Mouse (Mus musculus) Muller cell, postnatal 12 days (primary cell): ENCODE measurements at regions not wholly inside any gene's neighbourhood (a gene's known extent, or its start where the extent isn't known, plus 50 kb on each side); places are given as distances from the start of the nearest gene placed in this dataset.
A peak's percentile ranks its signal among the peaks of the same experiment; 100 is the strongest.

Experiments
- DNase-seq: peaks from one replicate; pipeline ENCODE4 v3.0.0-alpha.2; 2015; ENCODE audit errors: inconsistent ontology term

DNA sequence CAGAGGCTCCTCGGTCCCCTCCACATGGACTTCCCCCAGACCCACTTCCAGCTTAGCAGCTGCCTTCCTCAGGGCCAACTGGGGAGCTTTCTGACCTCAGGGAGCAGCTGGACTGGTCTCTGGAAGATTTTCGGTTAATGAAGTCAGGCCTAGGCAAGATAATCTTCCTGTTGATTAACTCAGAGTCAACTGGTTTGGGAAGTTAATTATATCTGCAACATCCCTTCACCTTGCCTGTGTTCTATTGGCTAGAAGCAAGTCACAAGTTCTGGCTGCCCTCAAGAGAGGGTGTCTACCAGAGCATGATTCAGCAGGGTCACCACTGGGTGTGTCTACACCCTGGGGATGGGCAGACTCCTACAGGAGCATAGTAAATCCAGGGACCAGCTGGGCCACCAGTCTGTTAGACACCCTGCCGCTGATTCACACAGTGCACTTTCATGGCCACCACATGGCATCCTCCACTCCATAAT, 53.9 kb upstream of the Maml3 start:
- no peak for DNase-seq

DNA sequence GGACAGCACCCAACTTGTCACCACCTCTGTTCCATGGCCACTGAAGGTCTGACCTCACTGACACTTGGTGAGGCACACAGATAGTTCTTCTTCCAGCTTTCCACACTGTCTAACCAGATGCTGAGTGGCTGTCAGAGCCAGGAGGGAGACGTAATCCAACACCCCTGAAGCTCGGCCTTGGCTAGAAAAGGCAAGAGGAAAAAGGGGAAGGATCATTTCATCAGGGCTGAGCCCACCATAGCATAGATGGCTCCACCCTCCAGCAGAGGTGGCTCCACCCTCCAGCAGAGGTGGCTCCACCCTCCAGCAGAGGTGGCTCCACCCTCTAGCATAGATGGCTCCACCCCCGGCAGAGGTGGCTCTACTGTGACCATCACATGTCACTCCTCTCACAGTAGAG, 56.8 kb upstream of the Maml3 start:
- no peak for DNase-seq

DNA sequence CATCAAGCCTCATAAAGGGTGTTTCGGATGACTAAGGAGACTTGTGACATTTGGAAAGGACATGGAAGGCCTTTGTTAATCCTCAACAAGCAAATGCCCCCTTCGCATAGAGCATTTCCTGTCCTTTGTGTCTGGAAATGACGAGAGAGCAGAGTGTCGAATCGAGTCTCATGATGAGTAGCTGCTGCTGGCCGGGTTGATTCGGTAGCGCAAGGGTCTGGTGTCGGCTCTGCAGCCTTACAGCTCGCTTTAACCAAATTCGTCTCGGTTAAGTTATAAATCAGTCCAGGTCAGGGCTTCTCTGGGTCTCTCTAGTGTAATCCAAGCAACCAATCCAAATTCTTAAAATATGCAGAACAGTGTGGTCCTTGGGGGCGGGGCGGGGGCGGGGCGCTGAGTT, 59.1 kb upstream of the Maml3 start:
- DNase-seq, result no peak

DNA sequence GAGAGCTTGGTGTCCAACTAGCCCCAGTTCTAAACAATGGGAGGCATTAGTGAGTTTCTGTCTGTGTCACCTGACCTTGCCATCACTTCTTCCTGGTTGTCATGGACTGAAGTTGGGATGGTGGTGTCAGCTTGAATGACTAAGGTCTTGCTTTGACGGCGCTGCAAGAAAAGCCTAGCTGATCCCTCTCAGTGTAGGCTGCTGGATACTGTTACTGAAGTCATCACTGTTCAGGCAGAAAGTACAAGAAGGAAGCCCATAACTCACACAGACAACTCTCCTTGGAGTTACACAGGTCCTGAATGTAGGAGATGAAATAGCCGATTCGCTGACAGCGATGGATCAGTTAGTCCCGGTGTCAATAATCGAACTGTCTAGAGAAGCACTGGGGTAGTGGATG, 62.5 kb upstream of the Maml3 start:
- DNase-seq, result no peak

DNA sequence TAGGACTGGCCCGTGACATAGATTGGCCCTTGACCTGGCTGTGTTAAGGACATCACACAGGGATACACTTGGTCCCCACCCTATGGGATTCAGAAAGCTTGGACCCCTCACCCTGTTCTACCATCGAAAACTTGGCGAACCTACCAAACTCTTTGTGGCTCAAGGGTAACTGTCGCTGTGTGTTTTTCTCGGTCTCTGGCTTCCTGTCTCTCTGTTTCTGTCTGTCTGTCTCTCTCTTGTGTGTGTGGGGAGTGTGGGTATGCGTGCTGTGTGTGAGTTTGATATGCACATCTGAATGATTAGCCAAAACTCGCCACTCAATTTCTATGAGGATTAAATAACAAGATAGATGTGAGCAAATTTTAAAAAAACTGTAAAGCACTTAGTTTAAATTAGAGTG, 66.0 kb upstream of the Maml3 start:
- no peak for DNase-seq

DNA sequence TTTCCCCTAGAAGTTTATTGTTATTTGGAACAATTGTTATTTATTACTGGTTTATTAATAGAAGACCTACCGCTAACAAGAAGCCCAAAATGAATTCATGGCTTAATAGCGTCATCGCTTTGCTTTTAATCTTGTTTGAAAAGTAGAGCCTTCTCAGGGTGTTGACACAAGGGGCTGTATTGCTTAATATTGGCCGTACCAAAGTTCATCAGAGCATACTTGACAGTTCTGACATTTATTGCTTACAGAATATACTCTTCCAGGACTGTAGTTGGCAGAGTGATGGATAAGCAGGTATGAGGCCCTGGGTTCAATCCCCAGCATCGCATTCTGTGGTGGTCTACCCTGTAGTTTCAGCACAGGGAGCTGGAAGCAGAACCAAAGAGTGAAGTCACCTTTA, 66.4 kb upstream of the Maml3 start:
- DNase-seq, result no peak

DNA sequence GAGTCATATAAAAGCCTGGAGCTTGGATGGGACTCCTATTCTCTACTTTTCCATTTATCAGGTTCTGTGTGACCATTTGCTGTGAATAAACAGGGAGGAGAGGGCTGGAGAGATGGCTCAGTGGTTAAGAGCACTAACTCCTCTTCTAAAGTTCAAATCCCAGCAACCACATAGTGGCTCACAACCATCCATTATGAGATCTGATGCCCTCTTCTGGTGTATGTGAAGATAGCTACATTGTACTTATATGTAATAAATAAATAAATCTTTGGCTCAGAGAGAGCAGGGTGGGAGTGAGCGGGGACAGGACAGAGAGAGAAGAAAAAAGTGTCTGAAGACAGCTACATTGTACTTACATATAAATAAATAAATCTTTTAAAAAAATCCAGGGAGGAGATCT, 68.6 kb upstream of the Maml3 start:
- DNase-seq, result no peak

DNA sequence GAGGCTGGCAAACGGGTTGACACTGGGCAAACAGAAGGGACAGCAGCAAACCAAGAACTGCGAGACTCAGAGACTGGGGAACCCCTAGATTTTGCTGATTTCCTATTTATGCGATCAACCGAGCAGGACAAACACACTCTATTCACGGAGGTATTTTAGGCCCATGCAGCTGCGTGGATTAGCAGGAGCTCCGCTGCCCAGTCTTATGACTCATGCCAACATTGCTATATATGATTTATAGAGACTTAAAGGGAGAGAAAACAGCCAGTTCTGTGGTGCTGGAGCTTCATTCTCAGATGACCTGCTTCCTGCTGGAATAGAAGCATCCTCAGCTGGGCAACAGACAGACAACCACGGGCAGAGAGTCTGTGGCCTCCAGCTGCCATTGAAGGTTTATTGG, 71.2 kb upstream of the Maml3 start:
- no peak for DNase-seq

DNA sequence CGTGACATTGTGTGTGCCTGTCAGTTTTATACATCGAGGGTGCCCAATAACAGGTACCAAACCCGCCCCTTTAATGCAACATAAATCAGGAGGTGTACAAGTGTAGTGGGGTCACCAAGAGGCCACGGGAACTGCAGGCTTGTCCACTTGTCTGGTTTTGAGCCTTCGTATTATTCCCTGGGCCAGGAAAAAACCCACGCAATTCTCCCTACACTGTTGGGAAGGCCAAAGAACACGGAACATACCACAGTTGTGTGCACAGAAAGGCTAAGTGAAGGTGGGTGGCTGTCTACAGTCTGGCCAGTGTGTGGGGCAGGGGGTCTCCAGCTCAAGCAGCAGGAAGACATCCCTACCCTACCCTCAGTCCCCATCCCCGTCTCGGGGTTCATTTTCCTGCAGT, 74.0 kb upstream of the Maml3 start:
- no peak for DNase-seq

DNA sequence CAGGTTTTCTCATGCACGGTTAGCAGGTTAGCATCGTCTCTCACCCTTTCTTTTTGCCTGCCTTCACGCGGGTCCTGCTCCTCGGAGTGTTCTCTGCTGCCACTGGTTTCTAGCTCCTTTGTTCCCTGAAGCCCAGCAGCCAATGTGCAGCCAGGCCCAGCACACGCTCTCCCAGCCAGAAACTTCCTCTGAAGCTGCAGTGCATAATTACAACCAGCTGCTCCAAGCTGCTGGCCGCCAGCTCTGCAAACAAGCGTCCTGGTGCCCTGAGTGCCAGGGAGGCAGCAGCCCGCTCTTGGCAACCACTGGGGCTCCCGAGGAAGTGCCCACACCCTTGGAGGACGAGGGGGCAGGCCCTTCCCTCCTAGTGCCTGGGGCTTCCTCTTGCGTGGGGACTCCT, 74.8 kb upstream of the Maml3 start:
- peak; percentile 89 for DNase-seq

DNA sequence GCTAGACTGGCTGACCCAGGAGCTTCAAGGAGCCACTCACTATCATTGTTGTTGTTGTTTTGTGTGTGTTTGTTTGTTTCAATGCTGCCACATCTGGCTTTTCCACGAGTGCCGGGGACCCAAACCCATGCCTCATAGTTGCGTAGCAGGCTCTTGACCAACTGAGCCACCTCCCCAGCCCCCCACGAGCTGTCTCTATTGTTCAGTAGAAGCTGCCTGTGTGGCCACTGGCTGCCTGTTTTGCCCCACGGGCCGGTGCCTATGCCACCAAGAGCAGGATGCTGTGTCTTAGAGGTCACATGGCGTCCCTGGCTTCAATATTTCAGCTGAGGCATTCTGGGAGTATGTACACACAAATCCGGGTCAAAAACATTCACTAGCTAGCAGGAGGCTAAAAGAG, 75.4 kb upstream of the Maml3 start:
- no peak for DNase-seq

DNA sequence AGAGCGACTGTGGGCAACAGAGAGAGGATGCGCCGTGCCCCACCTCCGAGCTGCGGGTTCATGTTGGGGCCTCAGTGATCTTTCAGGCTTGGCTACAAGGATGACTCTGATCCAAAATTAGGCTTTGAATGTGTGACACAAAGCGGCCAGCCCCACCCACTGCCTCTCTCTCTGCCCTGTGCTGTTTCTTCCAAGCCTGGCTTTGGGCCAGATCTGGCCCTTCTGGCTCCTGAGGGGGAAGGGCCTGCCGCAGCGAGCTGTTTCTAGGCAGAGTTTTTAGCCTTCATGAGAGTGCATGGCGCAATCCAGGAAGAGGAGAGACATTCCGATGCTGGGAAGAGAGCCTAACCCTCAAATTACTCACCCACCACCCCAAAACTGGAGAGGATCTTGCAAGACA, 75.9 kb upstream of the Maml3 start:
- DNase-seq, result peak; percentile 95

DNA sequence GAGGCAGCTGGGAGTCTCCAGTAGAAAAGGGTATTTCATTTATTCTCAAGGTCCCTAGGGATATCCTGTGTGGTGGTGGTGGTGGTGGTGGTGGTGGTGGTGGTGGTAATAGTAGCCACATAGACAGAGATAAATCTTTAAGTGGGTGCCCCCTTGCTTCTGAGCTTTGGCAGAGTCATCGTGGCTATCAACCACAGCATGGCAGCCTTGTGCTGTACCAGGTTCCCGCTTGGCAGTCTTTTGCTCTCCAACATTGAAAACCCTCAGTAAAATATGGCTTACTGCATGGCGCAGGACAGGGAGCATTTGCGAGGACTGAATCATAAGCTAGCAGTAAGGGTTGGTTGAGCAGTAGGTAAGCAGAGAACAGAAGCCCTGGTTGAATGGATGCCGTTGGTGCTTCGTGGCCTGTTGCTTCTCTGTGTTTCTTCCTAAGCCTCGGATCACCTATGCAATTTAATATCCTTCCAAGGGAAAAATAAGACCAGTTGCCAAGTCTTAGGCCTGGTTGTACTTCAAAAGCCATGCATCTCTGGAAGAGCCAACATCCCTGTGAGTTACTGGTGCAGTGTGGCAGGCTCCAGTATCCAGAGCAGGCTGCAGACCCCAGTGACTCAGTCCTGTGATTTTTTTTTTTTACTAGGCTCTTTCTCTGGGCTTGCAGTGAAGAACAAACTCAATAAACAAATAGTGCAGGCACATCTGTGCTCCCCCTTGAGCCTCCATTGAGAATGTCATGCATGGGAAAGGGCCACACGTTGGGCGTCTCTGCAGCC, 76.6 kb upstream of the Maml3 start:
- DNase-seq, result no peak

DNA sequence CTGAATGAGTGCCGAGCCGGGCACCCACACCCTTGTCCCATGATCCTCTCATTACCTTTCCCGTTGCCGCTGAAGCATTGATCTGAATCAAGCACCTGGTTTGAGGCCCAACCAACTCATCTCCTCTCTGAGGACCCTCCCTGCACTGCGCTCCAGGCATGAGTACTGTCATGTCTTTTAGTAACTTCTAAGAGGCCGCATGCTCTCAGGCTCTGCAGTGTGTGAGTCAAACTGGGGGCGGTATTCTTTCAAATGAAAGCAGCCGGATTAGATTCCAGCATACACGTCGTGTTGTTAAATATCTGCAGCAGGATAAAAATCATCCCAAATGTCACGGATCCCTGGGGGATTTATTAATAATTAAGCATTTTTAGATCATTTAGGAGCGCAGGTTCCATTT, 79.4 kb upstream of the Maml3 start:
- no peak for DNase-seq

DNA sequence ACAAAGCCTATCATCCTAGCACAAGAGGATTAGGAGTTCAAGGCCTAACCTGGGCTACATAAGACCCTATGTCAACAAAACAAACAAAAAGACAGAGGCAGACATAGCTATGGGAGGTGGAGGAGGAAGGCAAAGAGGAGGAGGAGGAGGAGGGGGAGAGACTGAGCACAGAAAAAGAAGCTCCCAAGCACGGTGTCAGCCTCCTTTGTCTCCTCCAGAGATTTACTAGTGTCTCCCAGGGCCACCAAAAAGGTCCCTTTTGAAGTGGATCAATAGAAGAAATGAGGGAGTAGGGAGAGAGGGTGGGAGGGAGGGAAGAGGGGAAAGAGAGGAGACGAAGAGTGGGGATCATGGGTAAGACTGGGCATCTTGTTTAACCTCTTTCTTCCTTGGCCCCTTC, 80.5 kb upstream of the Maml3 start:
- no peak for DNase-seq

DNA sequence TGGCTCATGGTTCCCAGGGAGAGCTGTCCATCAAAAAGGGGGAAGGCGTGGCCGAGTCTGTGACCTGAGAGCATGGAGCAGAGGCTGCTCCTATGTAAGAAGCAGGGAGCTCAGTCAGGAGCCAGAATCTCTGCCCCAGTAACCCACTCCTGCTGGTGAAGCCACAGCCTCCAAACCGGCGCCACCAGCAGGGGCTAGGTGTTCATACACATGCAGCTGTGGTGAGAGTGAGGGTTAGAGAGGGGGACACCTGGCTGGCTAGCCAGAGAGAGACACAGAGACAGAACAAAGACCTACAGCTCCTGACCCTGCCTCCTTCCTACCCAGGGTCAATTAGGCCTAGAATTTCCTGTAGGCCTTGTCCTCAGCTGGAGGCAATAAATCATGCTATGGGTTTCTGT, 80.7 kb upstream of the Foxo1 start:
- no peak for DNase-seq

DNA sequence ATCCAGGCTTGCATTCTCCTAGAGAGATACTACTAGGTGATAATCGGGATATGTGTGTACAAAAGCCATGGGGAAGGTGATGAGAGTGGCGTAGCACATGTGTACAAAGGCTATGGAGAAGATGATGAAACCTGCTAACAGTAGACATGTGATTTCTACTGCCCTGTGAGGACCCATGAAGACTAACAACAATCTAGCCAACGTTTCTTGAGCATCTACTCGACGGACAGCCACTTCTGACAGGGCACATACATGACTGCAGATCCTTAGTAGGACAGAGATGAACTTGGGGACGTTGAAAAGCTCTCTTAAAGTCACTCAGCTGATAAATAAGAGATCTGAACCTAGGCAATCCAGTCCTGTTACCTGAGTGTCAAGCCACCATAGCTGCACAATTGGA, 79.8 kb upstream of the Foxo1 start:
- DNase-seq, result no peak

DNA sequence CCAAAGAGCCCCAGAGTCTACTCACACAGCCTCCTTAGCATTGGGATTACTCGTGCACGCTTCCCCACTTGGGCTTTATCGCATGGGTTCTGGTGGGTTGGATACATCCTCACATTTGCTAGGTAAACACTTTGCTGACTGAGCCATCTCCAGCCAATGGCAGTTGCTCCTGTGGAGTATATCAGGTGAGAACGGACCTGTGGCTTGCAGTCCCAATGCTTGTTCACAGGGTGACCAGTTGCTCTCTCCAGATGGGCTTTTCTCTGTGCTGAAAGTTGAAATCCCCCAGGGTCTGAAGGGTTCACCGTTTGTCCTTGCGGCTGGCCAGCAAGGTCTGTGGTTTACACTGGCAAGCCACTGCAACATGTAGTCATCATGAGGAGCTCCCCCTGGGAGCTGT, 79.1 kb upstream of the Foxo1 start:
- no peak for DNase-seq

DNA sequence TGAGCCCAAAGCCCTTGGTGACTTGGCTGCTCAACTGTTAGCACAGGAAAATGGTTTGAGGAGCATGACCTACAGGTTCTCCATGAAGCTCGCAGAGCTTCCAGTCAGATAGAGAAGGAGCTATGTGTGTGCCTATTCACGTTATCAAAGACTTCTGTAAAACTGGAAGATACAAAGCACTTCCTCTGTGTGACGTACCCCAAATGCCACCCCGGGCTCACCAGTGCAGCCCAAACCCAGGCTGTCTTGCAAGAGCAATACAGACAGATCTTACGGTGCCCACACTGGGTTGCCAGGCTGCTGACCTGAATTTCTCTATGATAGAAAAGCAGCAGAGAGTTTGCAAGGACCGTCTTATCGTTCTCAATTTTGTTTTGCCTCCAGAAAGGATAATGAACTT, 78.1 kb upstream of the Foxo1 start:
- DNase-seq, result no peak

DNA sequence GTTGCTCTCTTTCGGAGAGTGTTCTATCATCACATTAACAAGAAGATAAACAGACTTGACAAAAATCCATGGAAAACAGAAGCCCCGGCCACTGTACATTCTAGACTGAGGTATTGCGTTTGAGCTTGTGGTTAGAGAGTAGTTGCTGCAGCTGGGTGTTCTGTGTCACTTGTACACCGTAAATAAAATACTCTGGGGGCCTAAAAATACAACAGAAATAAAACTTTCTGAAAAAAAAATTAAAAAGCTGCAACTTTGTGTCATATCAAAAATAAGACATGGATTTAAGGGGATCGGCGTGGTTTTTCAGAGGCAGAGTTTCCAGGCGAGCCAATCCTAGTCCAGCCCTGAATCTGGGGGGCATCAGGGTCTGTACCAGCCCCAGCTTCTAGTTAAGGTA, 75.1 kb upstream of the Foxo1 start:
- DNase-seq, result no peak

DNA sequence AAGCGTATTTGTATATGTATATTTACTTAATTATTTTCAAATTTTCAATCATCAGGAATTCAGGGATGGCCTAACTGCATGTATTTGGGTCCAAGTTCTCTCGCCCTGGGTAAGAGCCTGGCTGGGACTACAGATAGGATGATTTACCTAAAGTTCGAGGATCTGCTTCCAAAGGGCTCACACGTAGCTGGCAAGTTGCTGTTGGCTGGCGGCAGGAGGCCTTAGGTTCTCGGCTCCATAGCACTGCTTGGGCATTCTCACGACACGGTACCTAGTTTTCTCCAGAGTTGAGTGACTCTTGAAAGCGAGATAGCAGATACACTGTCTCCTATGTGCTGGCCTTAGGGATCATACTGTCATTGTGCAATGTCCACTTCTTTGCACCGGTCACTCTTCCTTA, 73.9 kb upstream of the Foxo1 start:
- DNase-seq, result no peak

DNA sequence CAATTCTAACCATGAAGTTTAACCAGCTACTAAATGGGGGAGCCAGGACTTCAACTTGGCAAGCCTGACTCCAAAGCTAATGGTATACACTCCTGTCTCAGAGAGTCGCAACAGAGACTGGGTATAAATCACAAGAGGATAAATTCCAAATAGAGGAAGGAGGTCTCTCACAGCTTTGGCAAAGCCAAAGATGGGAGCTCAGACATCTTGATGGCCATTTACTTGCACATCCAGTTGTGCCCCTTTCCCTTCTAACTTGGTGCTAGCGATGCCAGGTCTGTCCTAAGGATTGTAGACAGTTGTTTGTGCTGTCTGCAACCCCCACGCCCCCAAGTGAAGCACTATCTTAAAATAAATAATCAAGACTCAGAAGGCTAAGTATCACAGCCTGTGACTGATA, 72.7 kb upstream of the Foxo1 start:
- no peak for DNase-seq

DNA sequence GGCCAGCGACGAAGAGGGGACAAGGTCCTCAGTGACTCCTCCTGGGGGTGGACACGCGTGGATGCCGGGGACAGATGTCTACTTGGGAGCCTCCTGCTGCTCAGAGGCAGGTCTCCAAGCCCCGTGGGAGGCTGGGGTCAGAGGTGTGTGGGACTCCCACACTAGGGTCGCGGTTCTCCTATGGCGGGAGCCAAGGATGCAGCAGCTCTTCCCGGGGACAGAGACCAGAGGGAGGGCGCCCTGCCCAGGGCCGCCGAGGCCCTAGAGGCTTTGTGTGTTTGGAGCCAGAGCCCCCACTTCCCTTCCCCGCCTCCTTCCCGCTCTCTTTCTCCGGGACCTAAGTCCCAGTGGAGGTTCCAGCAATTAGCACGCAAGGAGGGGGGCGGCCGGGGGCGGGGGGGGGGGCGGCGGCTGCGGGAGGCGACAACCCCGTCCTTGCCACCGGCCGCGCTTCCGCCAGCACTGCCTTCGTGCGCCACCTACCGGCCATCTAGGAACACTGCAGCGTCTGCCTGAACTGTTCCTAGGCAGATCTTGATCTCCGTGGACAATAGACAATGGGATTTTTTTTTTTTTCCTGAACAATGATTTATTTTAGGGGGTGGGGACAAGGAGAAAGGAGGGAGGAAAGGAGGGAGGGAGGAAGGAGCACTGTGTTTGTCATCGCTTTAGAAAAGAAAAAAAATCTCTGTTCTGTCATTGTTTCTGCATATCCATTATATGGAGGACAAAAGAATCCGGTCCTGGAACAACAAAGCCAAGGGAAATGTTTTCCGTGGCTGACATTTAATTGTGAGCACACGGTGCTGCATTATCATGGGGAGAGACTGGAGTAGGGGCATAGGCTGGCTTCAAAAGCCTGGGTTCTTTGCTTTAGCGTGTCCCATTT, 71.8 kb upstream of the Foxo1 start:
- peak; percentile 71 for DNase-seq
